Mouse (Mus musculus) intestine, postnatal 0 days (tissue): ENCODE measurements around the gene Sertad2. TPM values are rescaled to one million over a fixed set of nuclear protein-coding genes. Genes with fewer than 3 reads are reported as not detected.

Experiments
- ATAC-seq: fragments of 200-750 bp; cut with Nextera tagmentation; 2 replicates; pipeline ENCODE4 v1.8.0; 2017; ENCODE audit warnings: mild to moderate bottlenecking, moderate TSS enrichment, moderate library complexity
- H3K27ac ChIP-seq: fragments of 300-500 bp; sonication (generic); 2 replicates; pipeline ENCODE4 v1.5.1; 2014; ENCODE audit warnings: mild to moderate bottlenecking, low read depth, low read length, moderate library complexity
- H3K27me3 ChIP-seq: fragments of 300-500 bp; sonication (generic); replicated peaks from 2 replicates; pipeline ENCODE4 v1.6.1; 2014; ENCODE audit warnings: low read length, mixed read lengths; ENCODE audit not compliant: control insufficient read depth, insufficient read depth
- H3K36me3 ChIP-seq: fragments of 300-500 bp; sonication (generic); 2 replicates; pipeline ENCODE4 v1.6.1; 2014; ENCODE audit warnings: mild to moderate bottlenecking, moderate library complexity; ENCODE audit not compliant: control insufficient read depth, insufficient read depth
- H3K4me1 ChIP-seq: fragments of 300-500 bp; sonication (generic); replicated peaks from 2 replicates; pipeline ENCODE4 v1.6.1; 2014; ENCODE audit warnings: antibody characterized with exemption, low read length, mixed read lengths; ENCODE audit not compliant: control insufficient read depth, insufficient read depth
- H3K4me2 ChIP-seq: fragments of 300-500 bp; sonication (generic); replicated peaks from 2 replicates; pipeline ENCODE4 v1.6.1; 2014; ENCODE audit warnings: low read depth, mild to moderate bottlenecking, moderate library complexity
- H3K4me3 ChIP-seq: fragments of 300-500 bp; sonication (generic); 2 replicates; pipeline ENCODE4 v1.5.1; 2014; ENCODE audit warnings: low read depth, low read length
- H3K9ac ChIP-seq: fragments of 300-500 bp; sonication (generic); 2 replicates; pipeline ENCODE4 v1.6.1; 2014; ENCODE audit warnings: mild to moderate bottlenecking, low read depth, low read length
- H3K9me3 ChIP-seq: fragments of 300-500 bp; sonication (generic); 2 replicates; pipeline ENCODE4 v1.6.1; 2016; ENCODE audit warnings: mixed run types; ENCODE audit not compliant: control insufficient read depth
- CTCF ChIP-seq: sonication (generic); IDR thresholded peaks from 2 replicates; pipeline ENCODE4 v1.5.1; 2016; ENCODE audit warnings: low read depth, mild to moderate bottlenecking, control low read depth, antibody characterized with exemption, moderate library complexity
- WGBS: fragments of 180-500 bp; shearing (Covaris S2); extraction: QIAGEN DNeasy Blood & Tissue Kit; methylation state at CpG from one replicate; pipeline ENCODE4 v1.1.7; 2014; 5-methylcytosine and 5-hydroxymethylcytosine counted together
- polyA plus RNA-seq: library from polyadenylated mRNA; unstranded; fragments of >200 nt; fragmentation: Nextera tagmentation; extraction: Ambion mirVana; gene quantifications from 2 replicates; pipeline ENCODE4 v1.2.1, GENCODE M21; 2015

Gene Sertad2
- polyA plus RNA-seq, 1 experiment from 2014 or later: 38.2 TPM

GRCm38 (mm10) chr11:20662811-20663210, 119.8 kb downstream of the Sertad2 start:
- Histone ChIP-seq H3K9me3 (no peaks in the 10 kb centered on the region), H3K27me3 (no peaks in the 10 kb centered on the region), H3K4me2 (no peak overlapping the region), H3K27ac (no peak overlapping the region), H3K4me1 (no peaks in the 10 kb centered on the region), H3K9ac (no peak overlapping the region), H3K4me3 (no peak overlapping the region), H3K36me3 (no peaks in the 10 kb centered on the region)
- WGBS: 54% methylated on average over 7 of the region's 7 CpGs
- TF ChIP-seq CTCF: no peak
- ATAC-seq: no peak

GRCm38 (mm10) chr11:20663580-20664198, 120.6 kb downstream of the Sertad2 start:
- H3K36me3 ChIP-seq: no peaks in the 10 kb centered on the region
- 73% methylated on average over 5 of the region's 5 CpGs for WGBS
- H3K27ac ChIP-seq: no peak overlapping the region
- no peak for TF ChIP-seq CTCF
- no peaks in the 10 kb centered on the region for H3K27me3 ChIP-seq
- no peak overlapping the region for H3K4me3 ChIP-seq
- no peak overlapping the region for H3K9ac ChIP-seq
- no peak for ATAC-seq
- no peaks in the 10 kb centered on the region for H3K4me1 ChIP-seq
- no peak overlapping the region for H3K4me2 ChIP-seq
- H3K9me3 ChIP-seq: no peaks in the 10 kb centered on the region

GRCm38 (mm10) chr11:20664878-20665277, 121.8 kb downstream of the Sertad2 start:
- TF ChIP-seq CTCF: no peak
- no peak overlapping the region for H3K27ac ChIP-seq
- H3K4me2 ChIP-seq: no peak overlapping the region
- H3K9ac ChIP-seq: no peak overlapping the region
- no peaks in the 10 kb centered on the region for H3K4me1 ChIP-seq
- WGBS: 81% methylated on average over 9 of the region's 9 CpGs
- ATAC-seq: no peak
- no peak overlapping the region for H3K4me3 ChIP-seq
- no peaks in the 10 kb centered on the region for H3K9me3 ChIP-seq
- H3K27me3 ChIP-seq: no peaks in the 10 kb centered on the region
- no peaks in the 10 kb centered on the region for H3K36me3 ChIP-seq

GRCm38 (mm10) chr11:20671789-20672392, 128.8 kb downstream of the Sertad2 start:
- no peak for ATAC-seq
- H3K9ac ChIP-seq: no peak overlapping the region
- no peak overlapping the region for H3K4me3 ChIP-seq
- H3K27ac ChIP-seq: no peak overlapping the region
- H3K9me3 ChIP-seq: no peaks in the 10 kb centered on the region
- no peaks in the 10 kb centered on the region for H3K4me1 ChIP-seq
- H3K27me3 ChIP-seq: no peaks in the 10 kb centered on the region
- WGBS: 62% methylated on average over 6 of the region's 6 CpGs
- TF ChIP-seq CTCF: peak; percentile 64
- no peak overlapping the region for H3K4me2 ChIP-seq
- no peaks in the 10 kb centered on the region for H3K36me3 ChIP-seq

GRCm38 (mm10) chr11:20672513-20672912, 129.5 kb downstream of the Sertad2 start:
- no peak overlapping the region for H3K4me3 ChIP-seq
- no peak overlapping the region for H3K27ac ChIP-seq
- 69% methylated on average over 6 of the region's 6 CpGs for WGBS
- no peak overlapping the region for H3K4me2 ChIP-seq
- H3K9ac ChIP-seq: no peak overlapping the region
- H3K27me3 ChIP-seq: no peaks in the 10 kb centered on the region
- no peaks in the 10 kb centered on the region for H3K9me3 ChIP-seq
- H3K36me3 ChIP-seq: no peaks in the 10 kb centered on the region
- ATAC-seq: no peak
- H3K4me1 ChIP-seq: no peaks in the 10 kb centered on the region
- no peak for TF ChIP-seq CTCF

GRCm38 (mm10) chr11:20679396-20679795, 136.3 kb downstream of the Sertad2 start:
- H3K36me3 ChIP-seq: no peaks in the 10 kb centered on the region
- no peak for ATAC-seq
- TF ChIP-seq CTCF: no peak
- 79% methylated on average over 2 of the region's 2 CpGs for WGBS
- H3K27me3 ChIP-seq: no peaks in the 10 kb centered on the region
- H3K4me1 ChIP-seq: no peaks in the 10 kb centered on the region
- no peak overlapping the region for H3K4me2 ChIP-seq
- H3K27ac ChIP-seq: no peak overlapping the region
- no peak overlapping the region for H3K9ac ChIP-seq
- H3K4me3 ChIP-seq: no peak overlapping the region
- no peaks in the 10 kb centered on the region for H3K9me3 ChIP-seq

- no peak overlapping the region for H3K4me2 ChIP-seq
- ATAC-seq: no peak
- H3K9me3 ChIP-seq: no peaks in the 10 kb centered on the region
- H3K4me1 ChIP-seq: no peaks in the 10 kb centered on the region
- no peak overlapping the region for H3K4me3 ChIP-seq
- no peak overlapping the region for H3K27ac ChIP-seq
- no peak overlapping the region for H3K9ac ChIP-seq
- TF ChIP-seq CTCF: no peak
- no peaks in the 10 kb centered on the region for H3K27me3 ChIP-seq
- H3K36me3 ChIP-seq: peaks cover under 1% of the 10 kb centered on the region; the same call in 1 of the 2 replicates
- 80% methylated on average over 5 of the region's 5 CpGs for WGBS
Measured at GRCm38 (mm10) chr11:20680781-20681180, 137.7 kb downstream of the Sertad2 start.
